Mouse (Mus musculus): ENCODE data around the gene Nek9. TPM values are rescaled to one million over a fixed set of nuclear protein-coding genes. Genes with fewer than 3 reads are reported as not detected.

The Nek9 gene
- polyA plus RNA-seq, 1 experiment from 2014 or later, result 20.6 TPM

DNA sequence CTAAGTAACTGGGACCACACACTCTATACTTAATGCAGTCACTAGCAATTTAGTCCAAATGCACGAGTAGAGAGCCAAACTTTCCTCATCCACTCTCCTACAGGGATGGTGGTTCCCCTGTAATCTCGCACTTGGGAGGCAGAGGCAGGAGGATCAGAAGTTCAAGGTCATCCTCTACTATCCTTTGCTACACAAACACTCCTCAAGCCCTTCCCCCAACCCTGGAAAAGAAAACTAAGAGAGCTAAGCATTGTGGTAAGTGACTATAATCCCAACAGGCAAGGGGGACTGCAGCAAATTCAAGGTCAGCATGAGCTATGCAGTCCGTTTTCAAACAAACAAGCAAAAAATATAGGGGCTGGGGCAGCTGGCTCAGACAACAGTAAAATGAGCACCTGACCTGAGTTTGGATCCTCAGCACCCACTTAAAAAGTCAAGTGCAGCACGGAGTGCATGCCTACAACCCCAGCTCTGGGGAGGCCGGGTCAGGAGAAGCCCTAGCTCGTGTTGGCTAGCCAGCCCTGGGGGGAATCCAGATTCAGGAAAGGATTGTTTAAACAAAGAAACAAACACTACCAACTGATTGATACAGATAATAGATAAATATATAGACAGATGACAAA lies 29.4 kb upstream of the Nek9 start:
- 88% methylated on average over 6 of the region's 6 CpGs for whole genome bisulfite sequencing
- H3K27me3 ChIP-seq (ENCODE audit: low read depth, poor library complexity, severe bottlenecking), result no peaks in the 10 kb centered on the region
- peaks cover 16% of the 10 kb centered on the region for H3K4me1 ChIP-seq
- H3K27ac ChIP-seq (replicated peaks), result no peak overlapping the region
- no peaks in the 10 kb centered on the region; the same call in 1 of the 2 replicates for H3K9me3 ChIP-seq (replicated peaks)
- peaks cover 16% of the 10 kb centered on the region for H3K36me3 ChIP-seq
- no peak for DNase-seq (ENCODE audit: low spot score)
- H3K4me3 ChIP-seq, result no peak overlapping the region

DNA sequence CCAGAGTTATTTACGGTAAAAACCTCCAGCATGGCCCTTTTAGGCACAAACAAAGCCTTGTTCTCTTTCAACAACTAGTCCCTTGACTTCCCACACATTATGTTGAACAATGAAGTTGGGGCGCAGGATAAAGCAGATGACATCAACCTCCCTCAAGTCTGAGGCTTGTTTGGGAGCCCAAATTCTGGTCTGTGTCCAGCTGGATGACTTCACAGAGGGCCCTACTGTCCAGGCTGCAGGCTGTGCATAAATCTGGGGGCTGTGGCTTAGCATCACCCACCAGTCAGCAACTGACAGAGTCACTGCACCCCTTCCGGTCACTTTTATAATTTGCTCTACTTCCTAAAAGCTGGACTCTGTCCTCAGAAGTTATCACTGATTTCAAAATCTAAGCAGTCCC lies 27.1 kb upstream of the Nek9 start:
- H3K36me3 ChIP-seq, result peaks cover 26% of the 10 kb centered on the region
- DNase-seq (ENCODE audit: low spot score), result no peak
- no peak overlapping the region for H3K4me3 ChIP-seq
- no peak overlapping the region for H3K27ac ChIP-seq (replicated peaks)
- 95% methylated on average over 3 of the region's 3 CpGs for WGBS
- no peaks in the 10 kb centered on the region for H3K27me3 ChIP-seq (ENCODE audit: low read depth, poor library complexity, severe bottlenecking)
- H3K4me1 ChIP-seq, result no peaks in the 10 kb centered on the region
- H3K9me3 ChIP-seq (replicated peaks), result no peaks in the 10 kb centered on the region; the same call in 1 of the 2 replicates

DNA sequence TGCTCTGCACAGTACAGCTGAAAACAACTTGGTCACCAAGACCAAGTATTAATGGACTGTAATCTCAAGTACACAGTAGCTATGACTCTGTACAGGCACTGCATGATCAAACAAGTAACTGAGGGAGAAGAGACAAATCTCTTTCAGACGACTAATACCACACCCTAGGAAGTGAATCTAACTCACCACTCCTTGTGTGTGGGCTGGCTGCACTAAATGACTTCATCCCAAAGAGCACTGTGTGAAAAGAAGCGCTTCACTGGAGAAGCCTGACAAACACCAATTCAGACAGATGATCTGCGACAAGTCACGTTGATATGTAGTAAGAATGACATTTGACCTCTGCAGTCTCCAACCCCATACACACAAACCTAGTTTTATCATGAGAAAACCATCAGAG lies 23.3 kb upstream of the Nek9 start:
- Histone ChIP-seq H3K27ac (replicated peaks) (no peak overlapping the region), H3K27me3 (ENCODE audit: low read depth, poor library complexity, severe bottlenecking) (no peaks in the 10 kb centered on the region), H3K36me3 (peaks cover 26% of the 10 kb centered on the region), H3K4me3 (no peak overlapping the region), H3K4me1 (no peaks in the 10 kb centered on the region), H3K9me3 (replicated peaks) (no peaks in the 10 kb centered on the region; the same call in 1 of the 2 replicates)
- WGBS, result 87% methylated on average over 4 of the region's 4 CpGs
- no peak for DNase-seq (ENCODE audit: low spot score)

DNA sequence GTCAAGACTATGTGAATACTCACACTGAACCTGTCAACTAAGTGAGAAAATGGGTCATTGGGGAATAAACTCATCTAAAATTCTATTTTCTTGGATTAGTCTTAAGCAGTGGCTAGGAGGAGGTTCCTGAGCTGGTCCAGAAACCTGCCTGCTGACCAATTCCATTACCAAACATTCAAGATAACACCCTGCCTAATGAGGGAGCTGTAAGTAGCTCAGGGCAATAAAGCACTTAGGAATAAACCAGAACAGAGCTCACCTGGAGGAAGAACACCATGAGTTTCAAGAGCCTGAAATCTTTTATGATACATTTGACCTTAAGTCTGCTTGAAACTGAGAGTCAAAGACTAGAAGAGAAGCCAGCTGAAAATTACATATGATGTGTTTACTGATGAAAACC lies 22.4 kb upstream of the Nek9 start:
- no peak overlapping the region for H3K4me3 ChIP-seq
- peaks cover 26% of the 10 kb centered on the region for H3K36me3 ChIP-seq
- H3K9me3 ChIP-seq (replicated peaks), result no peaks in the 10 kb centered on the region; the same call in 1 of the 2 replicates
- no peaks in the 10 kb centered on the region for H3K27me3 ChIP-seq (ENCODE audit: low read depth, poor library complexity, severe bottlenecking)
- no peaks in the 10 kb centered on the region for H3K4me1 ChIP-seq
- no peak for DNase-seq (ENCODE audit: low spot score)
- H3K27ac ChIP-seq (replicated peaks), result no peak overlapping the region

DNA sequence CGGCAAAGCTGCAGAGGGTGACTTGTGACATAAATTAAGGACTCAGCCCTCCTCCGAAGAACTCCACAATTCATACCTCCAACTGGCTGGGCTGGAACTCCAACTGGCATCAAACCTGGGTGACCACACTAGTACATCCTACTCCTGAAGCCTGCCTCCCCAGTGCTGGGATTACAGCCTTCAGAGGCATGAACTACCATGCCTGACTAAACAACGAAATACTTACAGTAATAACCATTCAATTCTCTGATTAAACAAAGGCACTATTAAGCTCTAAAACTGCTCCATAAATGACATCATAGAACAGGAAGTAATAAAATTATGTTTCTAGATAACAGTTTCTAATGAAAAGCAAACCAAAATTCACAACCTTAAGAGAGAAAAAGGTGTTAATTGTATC lies 22.0 kb upstream of the Nek9 start:
- no peak for DNase-seq (ENCODE audit: low spot score)
- no peak overlapping the region for H3K27ac ChIP-seq (replicated peaks)
- 99% methylated on average over 3 of the region's 3 CpGs for WGBS

DNA sequence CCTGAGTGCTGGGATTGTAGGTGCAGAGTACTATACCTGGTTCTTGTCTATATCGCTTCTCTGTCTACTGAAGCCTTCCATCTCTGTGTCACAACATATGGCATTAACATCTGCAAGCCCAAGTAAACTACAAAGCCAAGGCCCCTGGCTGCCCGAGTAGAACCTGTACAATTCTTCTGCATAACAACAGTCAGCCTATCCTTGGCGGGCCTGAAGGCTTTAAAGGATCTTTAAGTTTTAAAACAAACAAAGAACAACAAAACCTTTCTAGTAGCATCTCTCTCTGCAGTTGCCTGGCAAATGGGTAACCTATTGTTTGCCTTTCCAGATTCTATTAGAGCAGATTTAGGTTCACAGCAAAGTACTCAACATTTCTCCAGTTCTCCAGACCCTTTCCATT lies 14.9 kb upstream of the Nek9 start:
- peaks cover 3% of the 10 kb centered on the region; the same call in 1 of the 2 replicates for H3K4me1 ChIP-seq
- no peak overlapping the region for H3K27ac ChIP-seq (replicated peaks)
- H3K4me3 ChIP-seq, result no peak overlapping the region
- peaks cover 49% of the 10 kb centered on the region for H3K36me3 ChIP-seq
- WGBS, result 91% methylated on average over 3 of the region's 3 CpGs
- no peaks in the 10 kb centered on the region for H3K9me3 ChIP-seq (replicated peaks)
- DNase-seq (ENCODE audit: low spot score), result no peak
- no peaks in the 10 kb centered on the region for H3K27me3 ChIP-seq (ENCODE audit: low read depth, poor library complexity, severe bottlenecking)

More for the DNA sequence above, 22.0 kb upstream of the Nek9 start:
- H3K36me3 ChIP-seq, result peaks cover 26% of the 10 kb centered on the region
- no peaks in the 10 kb centered on the region for H3K27me3 ChIP-seq (ENCODE audit: low read depth, poor library complexity, severe bottlenecking)
- H3K4me3 ChIP-seq, result no peak overlapping the region
- no peaks in the 10 kb centered on the region for H3K4me1 ChIP-seq
- H3K9me3 ChIP-seq (replicated peaks), result no peaks in the 10 kb centered on the region; the same call in 1 of the 2 replicates

DNA sequence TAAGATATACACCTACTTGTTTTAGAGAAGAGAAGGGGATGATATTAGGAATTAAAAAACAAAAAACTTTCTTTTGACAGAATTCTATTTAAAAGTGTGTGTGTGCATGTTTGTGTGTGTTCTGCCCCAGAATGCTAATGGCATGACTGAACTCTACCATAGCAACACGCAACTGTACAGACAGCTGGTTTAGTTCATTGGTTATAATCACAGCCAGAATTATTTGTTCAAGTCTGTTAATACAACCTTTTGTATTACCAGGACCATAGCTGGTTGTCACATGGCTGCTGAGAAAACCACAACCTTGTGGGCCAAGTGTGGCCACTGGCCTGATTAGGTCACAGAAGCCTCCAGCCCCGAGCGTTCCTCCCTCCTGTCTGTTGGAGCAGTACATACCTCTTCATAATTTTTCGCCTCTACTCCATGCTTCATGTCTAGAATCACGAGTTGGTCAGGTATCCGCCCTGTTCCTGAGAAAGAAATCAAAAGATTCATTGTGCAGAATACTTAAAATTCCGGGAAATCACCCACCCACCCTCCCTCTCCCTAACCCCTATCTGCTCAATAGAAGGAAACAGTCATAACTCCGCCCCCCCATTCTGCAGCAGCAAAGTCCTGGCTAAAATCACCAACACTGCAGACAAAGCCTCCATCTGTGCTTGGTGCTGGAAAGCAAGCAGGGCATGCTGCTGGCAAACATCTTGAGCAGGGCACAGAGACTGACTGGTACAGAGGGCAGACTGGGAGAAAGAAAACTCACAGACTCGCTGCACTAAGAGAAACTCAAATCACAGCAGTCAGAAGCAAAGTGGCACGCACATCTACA lies 11.5 kb upstream of the Nek9 start:
- Histone ChIP-seq H3K36me3 (peaks cover 63% of the 10 kb centered on the region), H3K9me3 (replicated peaks) (no peaks in the 10 kb centered on the region), H3K4me1 (peaks cover 3% of the 10 kb centered on the region; the same call in 1 of the 2 replicates), H3K27ac (replicated peaks) (no peak overlapping the region), H3K27me3 (ENCODE audit: low read depth, poor library complexity, severe bottlenecking) (no peaks in the 10 kb centered on the region), H3K4me3 (no peak overlapping the region)
- no peak for DNase-seq (ENCODE audit: low spot score)
- 84% methylated on average over 10 of the region's 10 CpGs for WGBS

DNA sequence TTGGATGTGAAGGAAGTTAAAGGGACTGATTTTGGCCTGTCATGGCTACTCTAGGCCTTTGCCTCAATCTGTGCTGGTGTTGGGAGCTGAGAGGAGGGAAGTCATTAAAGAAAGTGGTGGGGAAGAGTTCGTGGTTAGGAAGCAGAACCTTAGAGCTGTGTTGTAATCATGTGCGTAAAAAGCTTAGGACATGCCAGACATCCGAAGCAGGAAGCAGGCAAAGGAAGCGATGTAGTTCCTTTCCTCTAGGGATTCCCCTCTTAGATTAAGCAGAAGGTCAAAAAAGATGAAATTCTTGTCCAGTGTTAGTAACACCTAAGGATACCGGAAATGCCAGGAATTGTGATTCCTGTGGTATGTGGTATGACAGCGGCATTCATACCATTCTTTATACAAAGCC lies 9.2 kb upstream of the Nek9 start:
- Histone ChIP-seq H3K27ac (replicated peaks) (no peak overlapping the region), H3K4me1 (peaks cover 3% of the 10 kb centered on the region; the same call in 1 of the 2 replicates), H3K27me3 (ENCODE audit: low read depth, poor library complexity, severe bottlenecking) (no peaks in the 10 kb centered on the region), H3K4me3 (no peak overlapping the region), H3K36me3 (peaks cover 68% of the 10 kb centered on the region), H3K9me3 (replicated peaks) (no peaks in the 10 kb centered on the region)
- DNase-seq (ENCODE audit: low spot score), result no peak
- 90% methylated on average over 6 of the region's 6 CpGs for WGBS

DNA sequence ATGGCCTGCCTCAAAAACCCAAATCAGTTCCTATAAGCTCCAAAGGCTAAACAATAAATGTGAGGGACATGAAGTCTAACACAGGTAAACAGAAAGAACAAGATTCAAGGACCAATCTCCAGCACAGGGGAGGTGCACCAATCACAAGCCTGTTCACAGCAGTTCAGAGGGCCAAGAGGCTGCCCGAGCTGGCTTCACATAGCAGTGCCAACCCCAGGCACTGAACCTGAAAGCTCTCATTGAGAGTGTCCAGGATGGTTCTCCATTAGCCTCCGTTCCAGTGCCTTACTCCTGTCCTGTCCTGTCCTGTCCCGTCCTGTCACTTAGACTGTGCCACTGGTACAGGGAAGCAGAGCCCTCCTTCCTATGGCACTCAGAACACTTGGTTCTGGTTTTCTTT lies 8.0 kb upstream of the Nek9 start:
- peaks cover 3% of the 10 kb centered on the region; the same call in 1 of the 2 replicates for H3K4me1 ChIP-seq
- DNase-seq (ENCODE audit: low spot score), result no peak
- WGBS, result 83% methylated on average over 3 of the region's 3 CpGs
- no peak overlapping the region for H3K27ac ChIP-seq (replicated peaks)
- no peaks in the 10 kb centered on the region for H3K27me3 ChIP-seq (ENCODE audit: low read depth, poor library complexity, severe bottlenecking)
- H3K36me3 ChIP-seq, result peaks cover 65% of the 10 kb centered on the region
- H3K9me3 ChIP-seq (replicated peaks), result no peaks in the 10 kb centered on the region
- no peak overlapping the region for H3K4me3 ChIP-seq

DNA sequence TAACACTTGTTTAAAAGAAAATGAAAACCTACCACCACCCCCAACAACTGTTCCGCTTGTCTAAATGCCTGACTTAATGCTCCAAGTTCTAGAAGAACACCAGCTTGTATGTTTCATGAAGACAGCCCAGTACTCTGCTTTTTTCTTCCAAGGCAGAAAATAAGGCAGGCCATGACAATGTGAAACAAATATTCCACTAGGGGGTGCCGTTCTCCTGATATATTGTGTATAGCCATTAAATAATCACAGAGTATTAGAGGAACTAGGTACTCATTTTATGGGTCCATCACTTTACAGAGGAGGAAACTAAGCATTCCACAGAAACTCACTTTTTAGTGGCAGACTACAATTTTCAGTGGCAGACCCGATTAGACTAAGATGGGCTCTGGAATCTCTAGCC lies 7.2 kb upstream of the Nek9 start:
- Histone ChIP-seq H3K36me3 (peaks cover 64% of the 10 kb centered on the region), H3K27me3 (ENCODE audit: low read depth, poor library complexity, severe bottlenecking) (no peaks in the 10 kb centered on the region), H3K9me3 (replicated peaks) (no peaks in the 10 kb centered on the region), H3K4me1 (peaks cover 3% of the 10 kb centered on the region; the same call in 1 of the 2 replicates), H3K4me3 (no peak overlapping the region), H3K27ac (replicated peaks) (no peak overlapping the region)
- 71% methylated on average over 3 of the region's 3 CpGs for WGBS
- peak; percentile 28 for DNase-seq (ENCODE audit: low spot score)

DNA sequence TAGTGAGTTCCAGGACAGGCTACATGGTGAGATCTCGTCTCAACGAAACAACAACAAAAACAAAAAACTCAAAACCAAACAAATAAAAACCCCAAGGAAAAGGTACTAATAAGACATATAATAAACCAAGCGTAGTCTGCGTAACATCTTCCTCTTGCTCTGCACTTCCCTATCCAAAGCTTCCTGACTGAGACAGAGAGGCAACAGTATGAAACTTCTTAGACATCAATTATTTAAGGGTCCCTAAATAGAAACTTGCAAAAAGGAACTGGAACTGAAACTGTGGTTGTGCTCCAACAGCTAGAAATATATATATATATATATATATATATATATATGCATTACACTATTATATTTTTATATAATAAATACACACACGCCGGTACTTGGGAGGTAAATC lies 6.4 kb upstream of the Nek9 start:
- no peak overlapping the region for H3K4me3 ChIP-seq
- DNase-seq (ENCODE audit: low spot score), result no peak
- no peaks in the 10 kb centered on the region for H3K9me3 ChIP-seq (replicated peaks)
- no peaks in the 10 kb centered on the region for H3K27me3 ChIP-seq (ENCODE audit: low read depth, poor library complexity, severe bottlenecking)
- H3K27ac ChIP-seq (replicated peaks), result no peak overlapping the region
- WGBS, result 93% methylated on average over 6 of the region's 6 CpGs
- H3K36me3 ChIP-seq, result peaks cover 58% of the 10 kb centered on the region
- H3K4me1 ChIP-seq, result no peaks in the 10 kb centered on the region

DNA sequence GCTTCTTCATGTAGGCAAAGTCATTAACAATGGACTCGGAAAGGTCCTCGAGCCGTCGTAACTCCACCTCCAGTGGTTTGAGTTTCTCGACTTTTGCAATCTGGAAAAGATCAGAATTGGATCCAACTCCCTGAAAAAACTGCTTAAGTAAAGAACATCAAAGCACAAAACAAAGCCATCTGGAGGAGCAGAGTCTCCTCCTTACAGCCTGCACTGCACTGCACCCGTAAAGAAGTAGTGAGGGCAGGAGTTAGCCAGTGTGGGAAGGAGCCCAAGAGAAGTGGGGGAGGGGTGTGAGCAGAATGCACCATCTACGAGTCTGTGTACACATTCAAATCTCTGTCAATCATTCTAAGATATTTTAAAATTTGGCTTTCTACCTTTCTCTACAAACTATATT lies 5.1 kb upstream of the Nek9 start:
- H3K4me1 ChIP-seq, result peaks cover 10% of the 10 kb centered on the region
- 85% methylated on average over 7 of the region's 7 CpGs for WGBS
- no peaks in the 10 kb centered on the region for H3K9me3 ChIP-seq (replicated peaks)
- no peaks in the 10 kb centered on the region for H3K27me3 ChIP-seq (ENCODE audit: low read depth, poor library complexity, severe bottlenecking)
- DNase-seq (ENCODE audit: low spot score), result no peak
- H3K36me3 ChIP-seq, result peaks cover 49% of the 10 kb centered on the region
- H3K4me3 ChIP-seq, result no peak overlapping the region
- H3K27ac ChIP-seq (replicated peaks), result no peak overlapping the region

DNA sequence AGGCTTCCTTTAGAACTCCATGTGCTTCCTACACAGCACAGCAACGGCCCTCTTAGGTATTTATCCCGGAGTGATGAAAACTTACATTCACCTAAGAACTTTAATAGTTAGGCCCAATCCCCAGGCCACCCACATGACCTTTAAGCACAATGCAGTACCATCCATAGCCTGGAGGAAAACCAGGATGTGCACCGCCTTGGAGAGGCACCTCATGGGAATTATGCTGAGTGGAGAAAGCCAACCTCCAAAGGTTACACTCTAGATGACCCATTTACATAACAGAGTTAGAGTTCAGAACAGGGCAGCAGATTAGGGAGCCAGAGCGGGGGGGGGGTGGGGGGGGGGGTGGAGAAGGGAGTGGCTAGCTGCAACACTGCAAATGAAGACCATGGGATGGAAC lies 3.1 kb upstream of the Nek9 start:
- no peak for DNase-seq (ENCODE audit: low spot score)
- Histone ChIP-seq H3K27me3 (ENCODE audit: low read depth, poor library complexity, severe bottlenecking) (no peaks in the 10 kb centered on the region), H3K36me3 (peaks cover 32% of the 10 kb centered on the region), H3K27ac (replicated peaks) (no peak overlapping the region), H3K4me1 (peaks cover 23% of the 10 kb centered on the region), H3K4me3 (no peak overlapping the region), H3K9me3 (replicated peaks) (no peaks in the 10 kb centered on the region)
- 80% methylated on average over 4 of the region's 4 CpGs for WGBS
